8 mouse cellular contexts compared by ENCODE assay signal in genomic region chr9:62838146-62838505, GRCm38 (mm10). TPM values are rescaled to one million over a fixed set of nuclear protein-coding genes. Genes with fewer than 3 reads are reported as not detected.
A peak's percentile ranks its signal among the peaks of the same experiment; 100 is the strongest.
DNase-seq lines count a peak whose midpoint lies in the region; ATAC-seq and TF ChIP-seq lines count a peak whose summit lies in the region.

No protein-coding gene starts in this region.

- TF ChIP-seq RAD21 in CH12.LX (IDR thresholded peaks at IDR 0.05; ENCODE audit: low read depth, low read length), result no peak

- H3K4me2 ChIP-seq in heart, embryonic 11.5 days, result peak overlapping the region; percentile 78
- H3K4me2 ChIP-seq in CH12.LX (ENCODE audit: insufficient read depth, low read depth, poor library complexity, severe bottlenecking), result peak overlapping the region; percentile 85
- H3K4me2 ChIP-seq in forebrain, embryonic 13.5 days, result peak overlapping the region; percentile 77
- peak overlapping the region; percentile 92 for H3K4me2 ChIP-seq in liver, embryonic 15.5 days

- TF ChIP-seq EP300 in CH12.LX (IDR thresholded peaks at IDR 0.05; ENCODE audit: low read length), result no peak

- H3K36me3 ChIP-seq in heart, embryonic 11.5 days (ENCODE audit: control insufficient read depth, insufficient read depth, low read length), result no peaks in the 10 kb centered on the region
- H3K36me3 ChIP-seq in CH12.LX (replicated peaks in 1 of 2; ENCODE audit: control insufficient read depth in 1 of 2, insufficient read depth in 1 of 2, low read length in 1 of 2), result peaks cover 0 to 21% of the 10 kb centered on the region in 2 experiments
- no peaks in the 10 kb centered on the region for H3K36me3 ChIP-seq in forebrain, embryonic 13.5 days (ENCODE audit: poor library complexity, severe bottlenecking)
- no peaks in the 10 kb centered on the region; the same call in 1 of the 2 replicates for H3K36me3 ChIP-seq in liver, embryonic 15.5 days (replicated peaks)

- peak overlapping the region; percentile 92 for H3K9ac ChIP-seq in heart, embryonic 11.5 days (ENCODE audit: low read depth, low read length)
- peak overlapping the region; percentile 39 for H3K9ac ChIP-seq in CH12.LX (ENCODE audit: insufficient read depth, low read depth)
- peak overlapping the region; percentile 87 for H3K9ac ChIP-seq in forebrain, embryonic 13.5 days
- peak overlapping the region; percentile 49; the same call in 1 of the 2 replicates for H3K9ac ChIP-seq in liver, embryonic 15.5 days

- no peak for DNase-seq in heart, postnatal 25 days (ENCODE audit: low spot score)
- DNase-seq in CH12.LX (ENCODE audit: extremely low read depth), result no peak
- DNase-seq in urinary bladder, adult 18-20 months (ENCODE audit: low spot score in 2 of 2), result no peak
- DNase-seq in right cerebral cortex, adult 2 months (ENCODE audit: low spot score in 2 of 2), result no peak
- DNase-seq in thymus, postnatal 10 days (ENCODE audit: low spot score in 2 of 2), result no peak

- no peaks in the 10 kb centered on the region for H3K27me3 ChIP-seq in heart, embryonic 11.5 days (ENCODE audit: control insufficient read depth, insufficient read depth, low read length)
- no peaks in the 10 kb centered on the region for H3K27me3 ChIP-seq in CH12.LX (replicated peaks)
- H3K27me3 ChIP-seq in forebrain, embryonic 13.5 days, result no peaks in the 10 kb centered on the region
- H3K27me3 ChIP-seq in liver, embryonic 15.5 days, result no peaks in the 10 kb centered on the region

- peaks cover 11% of the 10 kb centered on the region for H3K4me1 ChIP-seq in heart, embryonic 11.5 days (ENCODE audit: control insufficient read depth, insufficient read depth, low read length)
- H3K4me1 ChIP-seq in CH12.LX (ENCODE audit: control insufficient read depth in 1 of 2, insufficient read depth in 2 of 2), result peaks cover 9 to 28% of the 10 kb centered on the region in 2 experiments; a peak in 2 of 4 replicates
- H3K4me1 ChIP-seq in forebrain, embryonic 13.5 days, result peaks cover 20% of the 10 kb centered on the region
- H3K4me1 ChIP-seq in liver, embryonic 15.5 days (replicated peaks), result peaks cover 50% of the 10 kb centered on the region

- WGBS in heart, embryonic 11.5 days (ENCODE audit: insufficient replicate concordance), result 11% methylated on average over 8 of the region's 8 CpGs
- WGBS in forebrain, embryonic 13.5 days, result 16% methylated on average over 8 of the region's 8 CpGs
- 6% methylated on average over 8 of the region's 8 CpGs for WGBS in liver, embryonic 15.5 days (ENCODE audit: insufficient replicate concordance)

- no peaks in the 10 kb centered on the region for H3K79me2 ChIP-seq in CH12.LX (replicated peaks; ENCODE audit: control insufficient read depth, extremely low read depth, insufficient read depth, poor library complexity, severe bottlenecking)

- peak overlapping the region; percentile 71 for H3K4me3 ChIP-seq in heart, embryonic 11.5 days (ENCODE audit: low read depth, low read length)
- peak overlapping the region; percentile 60 to 79 (median 68) for H3K4me3 ChIP-seq in CH12.LX (replicated peaks in 1 of 3; ENCODE audit: low read depth in 2 of 3, low read length in 2 of 3, poor library complexity in 1 of 3)
- H3K4me3 ChIP-seq in forebrain, embryonic 13.5 days, result peak overlapping the region; percentile 63
- H3K4me3 ChIP-seq in liver, embryonic 15.5 days (replicated peaks), result peak overlapping the region; percentile 75

- TF ChIP-seq CTCF in CH12.LX (conservative IDR thresholded peaks at IDR 0.05 in 1 of 2, IDR thresholded peaks at IDR 0.05 in 1 of 2; ENCODE audit: low read depth in 2 of 2, low read length in 2 of 2), result no peak

- ATAC-seq in heart, embryonic 11.5 days (replicated peaks; ENCODE audit: insufficient number of reproducible peaks, low FRiP score, low TSS enrichment), result no peak
- ATAC-seq in forebrain, embryonic 13.5 days, result no peak; the same call in 1 of the 2 replicates
- ATAC-seq in liver, embryonic 15.5 days (ENCODE audit: insufficient read depth), result no peak

- no peak for TF ChIP-seq POLR2A in CH12.LX (IDR thresholded peaks at IDR 0.05; ENCODE audit: low read depth, low read length)

- intact Hi-C loops in heart, postnatal 25 days (cut with DNase I), result no loop called here

- in situ Hi-C loops in CH12.LX (cut with MboI; ENCODE audit: low pct_ligation_motif_present, low pct_unique_long_range_greater_than_20kb, low sequenced_read_pairs), result no loop called here

- H3K9me3 ChIP-seq in heart, embryonic 11.5 days (replicated peaks; ENCODE audit: control insufficient read depth, low read length), result no peaks in the 10 kb centered on the region
- H3K9me3 ChIP-seq in CH12.LX (replicated peaks; ENCODE audit: low read length), result no peaks in the 10 kb centered on the region
- H3K9me3 ChIP-seq in forebrain, embryonic 13.5 days (replicated peaks), result no peaks in the 10 kb centered on the region
- no peaks in the 10 kb centered on the region for H3K9me3 ChIP-seq in liver, embryonic 15.5 days (replicated peaks)

- peak overlapping the region; percentile 12; the same call in 1 of the 2 replicates for H3K27ac ChIP-seq in heart, embryonic 11.5 days (ENCODE audit: low read depth, low read length)
- no peak overlapping the region for H3K27ac ChIP-seq in CH12.LX (ENCODE audit: insufficient read depth, low read depth)
- peak overlapping the region; percentile 31; the same call in 1 of the 2 replicates for H3K27ac ChIP-seq in forebrain, embryonic 13.5 days
- H3K27ac ChIP-seq in liver, embryonic 15.5 days (replicated peaks), result peak overlapping the region; percentile 93

- dilution Hi-C loops in CH12.LX (cut with MboI; ENCODE audit: extremely low pct_ligation_motif_present, extremely low pct_unique_long_range_greater_than_20kb, low sequenced_read_pairs), result no loop called here

TF ChIP-seq in CH12.LX, 34 proteins besides CTCF, POLR2A, EP300 and RAD21:
- no peak for TF ChIP-seq TBP (conservative IDR thresholded peaks at IDR 0.05; ENCODE audit: low read depth, low read length)
- no peak for TF ChIP-seq KAT2A (IDR thresholded peaks at IDR 0.05; ENCODE audit: insufficient replicate concordance, low read length)
- TF ChIP-seq USF2 (conservative IDR thresholded peaks at IDR 0.05; ENCODE audit: low read depth, low read length), result no peak
- TF ChIP-seq MAFK (IDR thresholded peaks at IDR 0.05; ENCODE audit: insufficient replicate concordance, low read length), result no peak
- TF ChIP-seq ZKSCAN1 (IDR thresholded peaks at IDR 0.05; ENCODE audit: borderline replicate concordance, low read depth, low read length), result no peak
- TF ChIP-seq CHD2 (IDR thresholded peaks at IDR 0.05; ENCODE audit: low read length), result no peak
- no peak for TF ChIP-seq ZMIZ1 (IDR thresholded peaks at IDR 0.05; ENCODE audit: low read depth, low read length)
- no peak for TF ChIP-seq UBTF (IDR thresholded peaks at IDR 0.05; ENCODE audit: low read depth, low read length)
- TF ChIP-seq PAX5 (IDR thresholded peaks at IDR 0.05; ENCODE audit: low read length), result no peak
- no peak for TF ChIP-seq GABPA (IDR thresholded peaks at IDR 0.05; ENCODE audit: insufficient replicate concordance, low read depth, low read length)
- TF ChIP-seq SIN3A (IDR thresholded peaks at IDR 0.05; ENCODE audit: low read length), result no peak
- TF ChIP-seq NRF1 (IDR thresholded peaks at IDR 0.05; ENCODE audit: low read depth, low read length), result no peak
- TF ChIP-seq IRF4 (IDR thresholded peaks at IDR 0.05; ENCODE audit: low read depth, low read length), result no peak
TF ChIP-seq in CH12.LX: peak in this region for 0.

RNA-seq across cellular contexts. Expression of gene Cln6, which starts 0.5 kb away (rescaled TPM):
- polyA plus RNA-seq in heart, embryonic 11.5 days (2014; fragmentation: Nextera tagmentation; extraction: Ambion mirVana), result 17.9 and 21.0 TPM in 2 replicates
- 10 to 100 TPM; 18.0 to 19.7 TPM for total RNA-seq in heart, postnatal 25 days (2021)
- total RNA-seq in CH12.LX (2012; rRNA removed) (22.6 and 25.3 TPM in 2 replicates), CH12.LX (2014; rRNA removed) (16.2 and 17.8 TPM in 2 replicates)
- polyA plus RNA-seq in CH12.LX (2012; ENCODE audit: insufficient read length, low read depth), result 29.4 and 35.1 TPM in 2 replicates
- 6.9 and 8.0 TPM in 2 replicates for polyA plus RNA-seq in forebrain, embryonic 13.5 days (2015; fragmentation: Nextera tagmentation; extraction: Ambion mirVana)
- polyA plus RNA-seq in liver, embryonic 15.5 days (2015; fragmentation: Nextera tagmentation; extraction: Ambion mirVana), result 14.3 and 15.4 TPM in 2 replicates

RNA-seq across cellular contexts. Expression of gene Calml4, which starts 19.8 kb away (rescaled TPM):
- 0.24 and 0.79 TPM in 2 replicates for polyA plus RNA-seq in heart, embryonic 11.5 days (2014; fragmentation: Nextera tagmentation; extraction: Ambion mirVana)
- 1 to 10 TPM; 1.3 to 1.7 TPM for total RNA-seq in heart, postnatal 25 days (2021)
- not detected in 2 replicates for total RNA-seq in CH12.LX (2012; rRNA removed)
- not detected in 2 replicates for total RNA-seq in CH12.LX (2014; rRNA removed)
- not detected in 2 replicates for polyA plus RNA-seq in CH12.LX (2012; ENCODE audit: insufficient read length, low read depth)
- polyA plus RNA-seq in forebrain, embryonic 13.5 days (2015; fragmentation: Nextera tagmentation; extraction: Ambion mirVana), result 6.5 and 8.6 TPM in 2 replicates
- polyA plus RNA-seq in liver, embryonic 15.5 days (2015; fragmentation: Nextera tagmentation; extraction: Ambion mirVana), result 2.1 TPM in 2 replicates

RNA-seq across cellular contexts. Expression of gene Fem1b, which starts 26.4 kb away (rescaled TPM):
- 22.1 and 25.0 TPM in 2 replicates for polyA plus RNA-seq in heart, embryonic 11.5 days (2014; fragmentation: Nextera tagmentation; extraction: Ambion mirVana)
- 10 to 100 TPM; 18.2 to 20.6 TPM for total RNA-seq in heart, postnatal 25 days (2021)
- total RNA-seq in CH12.LX (2012; rRNA removed) (34.6 and 35.6 TPM in 2 replicates), CH12.LX (2014; rRNA removed) (30.0 and 30.1 TPM in 2 replicates)
- 26.6 and 26.8 TPM in 2 replicates for polyA plus RNA-seq in CH12.LX (2012; ENCODE audit: insufficient read length, low read depth)
- 36.6 and 40.8 TPM in 2 replicates for polyA plus RNA-seq in forebrain, embryonic 13.5 days (2015; fragmentation: Nextera tagmentation; extraction: Ambion mirVana)
- 8.4 and 9.9 TPM in 2 replicates for polyA plus RNA-seq in liver, embryonic 15.5 days (2015; fragmentation: Nextera tagmentation; extraction: Ambion mirVana)

Comparison
In these comparisons a context has a peak if more than half of its experiments do, and no peak if none do; other contexts are left out.
1. H3K9ac ChIP-seq: peak in every context shown above with its lines; median percentile 92 in heart, embryonic 11.5 days; 87 in forebrain, embryonic 13.5 days; 49 in liver, embryonic 15.5 days; 39 in CH12.LX.